Mouse (Mus musculus): ENCODE measurements around the gene Gm20715. TPM values are rescaled to one million over a fixed set of nuclear protein-coding genes. Genes with fewer than 3 reads are reported as not detected.
A peak's percentile ranks its signal among the peaks of the same experiment; 100 is the strongest.
"Not testable (repeated sequence)": the region's sequence is repeated elsewhere in the genome, so short reads cannot be mapped to it uniquely, and the experiment has no call there.

Gm20715 gene
- 0.22 and 0.31 TPM in 2 replicates for polyA plus RNA-seq (2012; rRNA removed)

GRCm38 (mm10) chr7:6410043-6410442 lies at the start of gene Gm20715:
Gene Gm20715 (plus strand): TSS chr7:6410277.
- peak; percentile 41 to 45 for DNase-seq
- Histone ChIP-seq H3K4me1 (ENCODE audit: control insufficient read depth, insufficient read depth, low read length) (no peaks in the 10 kb centered on the region), H3K4me3 (replicated peaks; ENCODE audit: insufficient read depth, low read depth, low read length) (no peak within 1 kb of the TSS), H3K27me3 (ENCODE audit: control insufficient read depth, insufficient read depth, low read length) (no peaks in the 10 kb centered on the region), H3K27ac (ENCODE audit: insufficient read depth, low read length) (no peak within 1 kb of the TSS)
- TF ChIP-seq CTCF (IDR thresholded peaks at IDR 0.05; ENCODE audit: borderline replicate concordance, insufficient read depth, low read depth, low read length) (no peak), POLR2A (IDR thresholded peaks at IDR 0.05; ENCODE audit: borderline replicate concordance, insufficient read depth, low read length) (no peak)
- 4% methylated on average over 17 of the region's 17 CpGs for whole genome bisulfite sequencing

- no peak for DNase-seq
- no peaks in the 10 kb centered on the region for H3K4me1 ChIP-seq (ENCODE audit: control insufficient read depth, insufficient read depth, low read length)
- H3K4me3 ChIP-seq (replicated peaks; ENCODE audit: insufficient read depth, low read depth, low read length): no peak overlapping the region
- TF ChIP-seq POLR2A (IDR thresholded peaks at IDR 0.05; ENCODE audit: borderline replicate concordance, insufficient read depth, low read length) (no peak), CTCF (IDR thresholded peaks at IDR 0.05; ENCODE audit: borderline replicate concordance, insufficient read depth, low read depth, low read length) (no peak)
- H3K27me3 ChIP-seq (ENCODE audit: control insufficient read depth, insufficient read depth, low read length): no peaks in the 10 kb centered on the region
- WGBS: 37% methylated on average over 9 of the region's 9 CpGs
- H3K27ac ChIP-seq (ENCODE audit: insufficient read depth, low read length): no peak overlapping the region
These were observed 49.5 kb upstream of the Gm20715 start for GRCm38 (mm10) chr7:6360477-6361060.

- WGBS: 19% methylated on average over 7 of the region's 7 CpGs
- TF ChIP-seq POLR2A (IDR thresholded peaks at IDR 0.05; ENCODE audit: borderline replicate concordance, insufficient read depth, low read length): no peak
- no peaks in the 10 kb centered on the region for H3K4me1 ChIP-seq (ENCODE audit: control insufficient read depth, insufficient read depth, low read length)
- H3K27me3 ChIP-seq (ENCODE audit: control insufficient read depth, insufficient read depth, low read length): no peaks in the 10 kb centered on the region
- H3K27ac ChIP-seq (ENCODE audit: insufficient read depth, low read length): no peak overlapping the region; the same call in 1 of the 2 replicates
- DNase-seq: no peak
- peak overlapping the region; percentile 96 for H3K4me3 ChIP-seq (replicated peaks; ENCODE audit: insufficient read depth, low read depth, low read length)
These were observed 48.3 kb upstream of the Gm20715 start for GRCm38 (mm10) chr7:6361756-6362155.

GRCm38 (mm10) chr7:6362268-6363046 lies 47.6 kb upstream of the Gm20715 start:
- H3K27ac ChIP-seq (ENCODE audit: insufficient read depth, low read length): peak overlapping the region; percentile 64; the same call in 1 of the 2 replicates
- TF ChIP-seq POLR2A (IDR thresholded peaks at IDR 0.05; ENCODE audit: borderline replicate concordance, insufficient read depth, low read length): peak; percentile 60; the same call in 1 of the 2 replicates
- no peak for TF ChIP-seq CTCF (IDR thresholded peaks at IDR 0.05; ENCODE audit: borderline replicate concordance, insufficient read depth, low read depth, low read length)
- H3K27me3 ChIP-seq (ENCODE audit: control insufficient read depth, insufficient read depth, low read length): no peaks in the 10 kb centered on the region
- peak overlapping the region; percentile 96 for H3K4me3 ChIP-seq (replicated peaks; ENCODE audit: insufficient read depth, low read depth, low read length)
- H3K4me1 ChIP-seq (ENCODE audit: control insufficient read depth, insufficient read depth, low read length): no peaks in the 10 kb centered on the region
- WGBS: under 1% methylated on average over 38 of the region's 38 CpGs
- peak; percentile 99 for DNase-seq

- H3K4me3 ChIP-seq (replicated peaks; ENCODE audit: insufficient read depth, low read depth, low read length): peak within 1 kb of the TSS; percentile 96
- H3K27ac ChIP-seq (ENCODE audit: insufficient read depth, low read length): peak within 1 kb of the TSS; percentile 64; the same call in 1 of the 2 replicates
- TF ChIP-seq CTCF (IDR thresholded peaks at IDR 0.05; ENCODE audit: borderline replicate concordance, insufficient read depth, low read depth, low read length) (no peak), POLR2A (IDR thresholded peaks at IDR 0.05; ENCODE audit: borderline replicate concordance, insufficient read depth, low read length) (peak; percentile 74; the same call in 1 of the 2 replicates)
- DNase-seq: peak in 1 of 2 experiments; percentile 91
- no peaks in the 10 kb centered on the region for H3K4me1 ChIP-seq (ENCODE audit: control insufficient read depth, insufficient read depth, low read length)
- H3K27me3 ChIP-seq (ENCODE audit: control insufficient read depth, insufficient read depth, low read length): no peaks in the 10 kb centered on the region
- under 1% methylated on average over 23 of the region's 23 CpGs for WGBS
These were observed 47.0 kb upstream of the Gm20715 start, which contains the start of gene Zfp78 for GRCm38 (mm10) chr7:6363047-6363488. Gene Zfp78 (plus strand): TSS chr7:6363280.

- H3K27ac ChIP-seq (ENCODE audit: insufficient read depth, low read length): no peak overlapping the region
- TF ChIP-seq CTCF (IDR thresholded peaks at IDR 0.05; ENCODE audit: borderline replicate concordance, insufficient read depth, low read depth, low read length) (no peak), POLR2A (IDR thresholded peaks at IDR 0.05; ENCODE audit: borderline replicate concordance, insufficient read depth, low read length) (no peak)
- no peak for DNase-seq
- H3K27me3 ChIP-seq (ENCODE audit: control insufficient read depth, insufficient read depth, low read length): no peaks in the 10 kb centered on the region
- H3K4me3 ChIP-seq (replicated peaks; ENCODE audit: insufficient read depth, low read depth, low read length): no peak overlapping the region
- WGBS: 50% methylated on average over 1 of the region's 1 CpGs
- no peaks in the 10 kb centered on the region for H3K4me1 ChIP-seq (ENCODE audit: control insufficient read depth, insufficient read depth, low read length)
These were observed 45.3 kb upstream of the Gm20715 start for GRCm38 (mm10) chr7:6364761-6365160.

GRCm38 (mm10) chr7:6367185-6367584 lies 42.9 kb upstream of the Gm20715 start:
- Histone ChIP-seq H3K4me1 (ENCODE audit: control insufficient read depth, insufficient read depth, low read length) (no peaks in the 10 kb centered on the region), H3K27me3 (ENCODE audit: control insufficient read depth, insufficient read depth, low read length) (no peaks in the 10 kb centered on the region), H3K27ac (ENCODE audit: insufficient read depth, low read length) (no peak overlapping the region), H3K4me3 (replicated peaks; ENCODE audit: insufficient read depth, low read depth, low read length) (no peak overlapping the region)
- no peak for DNase-seq
- no peak for TF ChIP-seq POLR2A (IDR thresholded peaks at IDR 0.05; ENCODE audit: borderline replicate concordance, insufficient read depth, low read length)
- WGBS: 95% methylated on average over 5 of the region's 5 CpGs

- 86% methylated on average over 5 of the region's 5 CpGs for WGBS
- H3K27me3 ChIP-seq (ENCODE audit: control insufficient read depth, insufficient read depth, low read length); H3K27ac ChIP-seq (ENCODE audit: insufficient read depth, low read length); H3K4me1 ChIP-seq (ENCODE audit: control insufficient read depth, insufficient read depth, low read length); H3K4me3 ChIP-seq (replicated peaks; ENCODE audit: insufficient read depth, low read depth, low read length); DNase-seq: not testable (repeated sequence)
These were observed 41.9 kb upstream of the Gm20715 start for GRCm38 (mm10) chr7:6368146-6368545.

Measured in cerebellum, adult 2 months (tissue).